Mouse (Mus musculus) cortical plate, adult 2 months (tissue): ENCODE results near the gene Txnip.

ENCODE experiments used
- CTCF ChIP-seq: fragments of 200-500 bp; IDR thresholded peaks from 2 replicates; pipeline ENCODE4 v1.5.1; 2011; ENCODE audit warnings: mild to moderate bottlenecking, control low read depth, low read length; ENCODE audit not compliant: insufficient read depth; ENCODE audit errors: extremely low read depth
- POLR2A ChIP-seq: fragments of 200-500 bp; IDR thresholded peaks from 2 replicates; pipeline ENCODE4 v1.6.1; 2011; ENCODE audit warnings: mild to moderate bottlenecking, low read length, control low read depth; ENCODE audit not compliant: insufficient read depth; ENCODE audit errors: extremely low read depth

DNA sequence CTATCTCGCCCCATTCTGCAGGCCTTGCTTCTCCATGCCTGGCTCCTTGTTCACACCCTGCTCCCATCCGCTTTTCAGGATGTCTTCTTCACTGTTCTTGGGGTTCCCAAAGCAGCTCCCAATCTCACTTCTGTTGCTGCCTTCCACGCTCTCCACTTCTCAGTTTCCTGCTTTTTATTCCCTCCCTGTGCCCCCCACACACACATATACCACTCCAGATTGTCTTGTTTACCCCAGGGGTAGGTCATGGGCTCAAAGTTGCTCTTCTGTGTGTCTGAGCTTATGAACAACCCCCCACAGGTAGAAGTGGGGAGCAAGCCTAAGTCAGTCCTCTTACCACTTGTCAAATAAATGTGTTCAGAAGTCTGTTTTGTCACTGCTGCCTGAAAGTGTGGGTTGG, 41.7 kb downstream of the Txnip start:
- no peak for TF ChIP-seq CTCF
- TF ChIP-seq POLR2A, result no peak
